8 mouse cellular contexts compared by ENCODE assay signal in genomic region chr7:63937236-63938065, GRCm38 (mm10). TPM values are rescaled to one million over a fixed set of nuclear protein-coding genes. Genes with fewer than 3 reads are reported as not detected.
A peak's percentile ranks its signal among the peaks of the same experiment; 100 is the strongest.
DNase-seq lines count a peak whose midpoint lies in the region; ATAC-seq and TF ChIP-seq lines count a peak whose summit lies in the region.

No protein-coding gene starts in this region.

- peak; percentile 16 to 33; a peak in 1 of 4 replicates for TF ChIP-seq POLR2A in MEL (IDR thresholded peaks at IDR 0.05; ENCODE audit: control insufficient read depth in 1 of 2, insufficient read depth in 1 of 2, low read depth in 1 of 2, low read length in 2 of 2, poor library complexity in 1 of 2)

- WGBS in forebrain, embryonic 14.5 days, result under 1% methylated on average over 73 of the region's 88 CpGs

- no peak for TF ChIP-seq CTCF in MEL (IDR thresholded peaks at IDR 0.05 in 2 of 3, conservative IDR thresholded peaks at IDR 0.05 in 1 of 3; ENCODE audit: control insufficient read depth in 1 of 3, insufficient read depth in 1 of 3, low read depth in 2 of 3, low read length in 3 of 3, poor library complexity in 1 of 3, severe bottlenecking in 1 of 3)

- H3K27ac ChIP-seq in MEL (ENCODE audit: control insufficient read depth, low read depth, low read length), result peak overlapping the region; percentile 89
- H3K27ac ChIP-seq in forebrain, embryonic 14.5 days (ENCODE audit: low read depth, low read length), result peak overlapping the region; percentile 95

- H3K9ac ChIP-seq in MEL (ENCODE audit: control insufficient read depth, low read depth, low read length, poor library complexity, severe bottlenecking), result peak overlapping the region; percentile 85
- H3K9ac ChIP-seq in forebrain, embryonic 14.5 days (ENCODE audit: low read length), result peak overlapping the region; percentile 95

- ATAC-seq in cerebellum, adult (ENCODE audit: insufficient number of reproducible peaks, low FRiP score, low TSS enrichment), result 0 out of 2 replicates have a peak, but pooled peaks have one; percentile 5
- ATAC-seq in forebrain, embryonic 14.5 days, result peak; percentile 4; the same call in 1 of the 2 replicates
- peak; percentile 4 to 19; a peak in 3 of 4 replicates for ATAC-seq in hematopoietic stem cell, adult 5-6 weeks (replicated peaks in 1 of 2; ENCODE audit: insufficient read depth in 1 of 2, low FRiP score in 2 of 2, low TSS enrichment in 1 of 2, low read depth in 1 of 2, poor library complexity in 2 of 2, severe bottlenecking in 2 of 2)

- no peaks in the 10 kb centered on the region for H3K9me3 ChIP-seq in MEL (replicated peaks; ENCODE audit: insufficient read depth, low read length)
- no peaks in the 10 kb centered on the region for H3K9me3 ChIP-seq in forebrain, embryonic 14.5 days (replicated peaks; ENCODE audit: control insufficient read depth, low read length)
- no peaks in the 10 kb centered on the region for H3K9me3 ChIP-seq in megakaryocyte, embryonic 14.5 days

- H3K36me3 ChIP-seq in MEL (ENCODE audit: control insufficient read depth in 1 of 2, insufficient read depth in 2 of 2, low read length in 2 of 2), result peaks cover 0 to 38% of the 10 kb centered on the region in 2 experiments; a peak in 2 of 4 replicates
- no peaks in the 10 kb centered on the region for H3K36me3 ChIP-seq in forebrain, embryonic 14.5 days (ENCODE audit: control insufficient read depth, insufficient read depth, low read length)
- peaks cover 14% of the 10 kb centered on the region for H3K36me3 ChIP-seq in megakaryocyte, embryonic 14.5 days (replicated peaks; ENCODE audit: low read length)

- peak overlapping the region; percentile 77 to 96 for H3K4me3 ChIP-seq in MEL (ENCODE audit: control insufficient read depth in 1 of 2, insufficient read depth in 1 of 2, low read depth in 2 of 2, low read length in 2 of 2)
- H3K4me3 ChIP-seq in forebrain, embryonic 14.5 days (ENCODE audit: low read depth, low read length), result peak overlapping the region; percentile 97
- peak overlapping the region; percentile 100 for H3K4me3 ChIP-seq in megakaryocyte, embryonic 14.5 days (replicated peaks)

- H3K27me3 ChIP-seq in MEL (ENCODE audit: control insufficient read depth in 1 of 2, insufficient read depth in 2 of 2, low read length in 2 of 2), result no peaks in the 10 kb centered on the region
- no peaks in the 10 kb centered on the region for H3K27me3 ChIP-seq in forebrain, embryonic 14.5 days (replicated peaks; ENCODE audit: control insufficient read depth, insufficient read depth, low read length)
- no peaks in the 10 kb centered on the region for H3K27me3 ChIP-seq in megakaryocyte, embryonic 14.5 days (replicated peaks)

- TF ChIP-seq EP300 in MEL (IDR thresholded peaks at IDR 0.05; ENCODE audit: low read depth in 1 of 2, low read length in 2 of 2), result no peak

- H3K4me1 ChIP-seq in MEL (ENCODE audit: control insufficient read depth in 1 of 2, insufficient read depth in 2 of 2, low read length in 2 of 2), result peaks cover 36 to 39% of the 10 kb centered on the region in 2 experiments
- H3K4me1 ChIP-seq in forebrain, embryonic 14.5 days (ENCODE audit: control insufficient read depth, insufficient read depth, low read length), result peaks cover 20% of the 10 kb centered on the region
- H3K4me1 ChIP-seq in megakaryocyte, embryonic 14.5 days, result peaks cover 67% of the 10 kb centered on the region

- TF ChIP-seq RAD21 in MEL (IDR thresholded peaks at IDR 0.05; ENCODE audit: low read depth, low read length), result no peak

- peak overlapping the region; percentile 96 for H3K4me2 ChIP-seq in forebrain, embryonic 14.5 days (ENCODE audit: low read length)

- DNase-seq in MEL (ENCODE audit: low read depth, low spot score), result peak; percentile 88
- peak; percentile 74 for DNase-seq in forebrain, embryonic 14.5 days (ENCODE audit: low spot score)
- DNase-seq in left cerebral cortex, adult 8-10 months (ENCODE audit: low spot score in 2 of 2), result peak; percentile 58 to 74
- peak; percentile 65 for DNase-seq in right cerebral cortex, postnatal 14 days
- peak; percentile 85 to 89 for DNase-seq in urinary bladder, postnatal 36 days (ENCODE audit: low spot score in 2 of 2)

- H3K79me2 ChIP-seq in MEL (ENCODE audit: control insufficient read depth, insufficient read depth, low read length, poor library complexity), result peaks cover 56% of the 10 kb centered on the region

TF ChIP-seq in MEL, 35 proteins besides CTCF, POLR2A, EP300 and RAD21:
- 0 out of 2 replicates have a peak, but pooled peaks have one; percentile 27 for TF ChIP-seq UBTF (IDR thresholded peaks at IDR 0.05; ENCODE audit: borderline replicate concordance, insufficient read depth, low read depth, low read length)
- TF ChIP-seq USF1 (IDR thresholded peaks at IDR 0.05; ENCODE audit: low read depth, low read length), result 0 out of 2 replicates have a peak, but pooled peaks have one; percentile 1
- TF ChIP-seq GATA1 (IDR thresholded peaks at IDR 0.05; ENCODE audit: low read depth, low read length), result no peak
- 0 out of 2 replicates have a peak, but pooled peaks have one; percentile 5 for TF ChIP-seq ZMIZ1 (IDR thresholded peaks at IDR 0.05; ENCODE audit: low read depth, low read length)
- TF ChIP-seq ZKSCAN1 (IDR thresholded peaks at IDR 0.05; ENCODE audit: low read depth, low read length), result no peak
- TF ChIP-seq MXI1 (IDR thresholded peaks at IDR 0.05; ENCODE audit: low read depth, low read length), result no peak; the same call in 1 of the 2 replicates
- no peak for TF ChIP-seq CHD1 (IDR thresholded peaks at IDR 0.05; ENCODE audit: low read depth, low read length)
- peak; percentile 76 for TF ChIP-seq ETS1 (IDR thresholded peaks at IDR 0.05; ENCODE audit: low read depth, low read length)
- TF ChIP-seq MAZ (IDR thresholded peaks at IDR 0.05; ENCODE audit: low read depth, low read length), result peak; percentile 57; the same call in 1 of the 2 replicates
- TF ChIP-seq USF2 (IDR thresholded peaks at IDR 0.05; ENCODE audit: borderline replicate concordance in 1 of 2, insufficient read depth in 1 of 2, low read depth in 1 of 2, low read length in 2 of 2), result no peak
- 0 out of 2 replicates have a peak, but pooled peaks have one; percentile 42 for TF ChIP-seq NRF1 (IDR thresholded peaks at IDR 0.05; ENCODE audit: insufficient read depth, low read depth, low read length, poor library complexity, severe bottlenecking)
- 0 out of 2 replicates have a peak, but pooled peaks have one; percentile 21 for TF ChIP-seq TCF12 (IDR thresholded peaks at IDR 0.05; ENCODE audit: low read depth, low read length)
- peak; percentile 45; the same call in 1 of the 2 replicates for TF ChIP-seq BHLHE40 (IDR thresholded peaks at IDR 0.05; ENCODE audit: borderline replicate concordance, low read depth, low read length)
- no peak for TF ChIP-seq HCFC1 (IDR thresholded peaks at IDR 0.05; ENCODE audit: low read depth, low read length)

RNA-seq across cellular contexts. Expression of gene Klf13, which starts 1.3 kb away (rescaled TPM):
- 20.5 and 21.6 TPM in 2 replicates for total RNA-seq in MEL (2012; rRNA removed)
- 100 to 1,000 TPM in 1 of 2 experiments, 10 to 100 TPM in 1; 26.9 to 118 TPM for polyA plus RNA-seq in MEL (2012; ENCODE audit: insufficient read depth in 1 of 2, insufficient read length in 2 of 2, low read depth in 1 of 2, low replicate concordance in 2 of 2, missing spikeins in 1 of 2)
- 28.2 and 33.2 TPM in 2 replicates for polyA plus RNA-seq in forebrain, embryonic 14.5 days (2014; fragmentation: Nextera tagmentation; extraction: Ambion mirVana)
- total RNA-seq in hematopoietic stem cell, adult 5-6 weeks (2017), result 16.7 and 24.3 TPM in 2 replicates
- total RNA-seq in left cerebral cortex, adult 8-10 months (2022), result 100 to 1,000 TPM; 138 to 154 (median 144) TPM
- polyA plus RNA-seq in megakaryocyte, embryonic 14.5 days (2012; ENCODE audit: insufficient read depth, low replicate concordance), result 117 and 140 TPM in 2 replicates

RNA-seq across cellular contexts. Expression of gene E030018B13Rik, which starts 20.8 kb away (rescaled TPM):
- total RNA-seq in MEL (2012; rRNA removed), result not detected in 2 replicates
- polyA plus RNA-seq in MEL (2012; ENCODE audit: insufficient read depth in 1 of 2, insufficient read length in 2 of 2, low read depth in 1 of 2, low replicate concordance in 2 of 2, missing spikeins in 1 of 2), result under 1 TPM in 1 of 2 experiments, not detected in 1; 0.07 TPM
- not detected in 2 replicates for polyA plus RNA-seq in forebrain, embryonic 14.5 days (2014; fragmentation: Nextera tagmentation; extraction: Ambion mirVana)
- total RNA-seq in hematopoietic stem cell, adult 5-6 weeks (2017), result not detected in 2 replicates
- not detected for total RNA-seq in left cerebral cortex, adult 8-10 months (2022)
- polyA plus RNA-seq in megakaryocyte, embryonic 14.5 days (2012; ENCODE audit: insufficient read depth, low replicate concordance), result not detected in 2 replicates

Comparison
In these comparisons a context has a peak if more than half of its experiments do, and no peak if none do; other contexts are left out.
1. Peak in every context shown above with its lines: DNase-seq, ATAC-seq, H3K4me3 ChIP-seq and H3K27ac ChIP-seq.